Mouse (Mus musculus) B cell, adult 2 months (primary cell): Measurements from ENCODE around the gene Pld4.

Experiments
- DNase-seq, 2 experiments: peaks; one replicate each; pipeline ENCODE4 v3.0.0; 2022

Pld4 gene

GRCm38 (mm10) chr12:112767036-112767890 lies 6.8 kb downstream of the Pld4 start:
- DNase-seq = no peak

GRCm38 (mm10) chr12:112768166-112768565 lies 7.7 kb downstream of the Pld4 start:
- DNase-seq = no peak

- no peak for DNase-seq
Measured at GRCm38 (mm10) chr12:112769031-112769430, 8.6 kb downstream of the Pld4 start.

GRCm38 (mm10) chr12:112769751-112770150 lies 9.3 kb downstream of the Pld4 start:
- DNase-seq = no peak

GRCm38 (mm10) chr12:112770396-112770795 lies 9.9 kb downstream of the Pld4 start:
- DNase-seq = no peak

GRCm38 (mm10) chr12:112772306-112772705 lies 11.9 kb downstream of the Pld4 start:
- no peak for DNase-seq

GRCm38 (mm10) chr12:112773366-112773765 lies 12.9 kb downstream of the Pld4 start:
- DNase-seq = no peak

- no peak for DNase-seq
Measured at GRCm38 (mm10) chr12:112774026-112774425, 13.6 kb downstream of the Pld4 start.

- DNase-seq = no peak
Measured at GRCm38 (mm10) chr12:112774481-112774880, 14.0 kb downstream of the Pld4 start.

GRCm38 (mm10) chr12:112791026-112791425 lies 30.6 kb downstream of the Pld4 start:
- no peak for DNase-seq

- no peak for DNase-seq
Measured at GRCm38 (mm10) chr12:112793601-112794355, 33.3 kb downstream of the Pld4 start.

GRCm38 (mm10) chr12:112794356-112794816 lies 33.9 kb downstream of the Pld4 start:
- DNase-seq = no peak

- DNase-seq = no peak
Measured at GRCm38 (mm10) chr12:112794998-112795397, 34.5 kb downstream of the Pld4 start.

GRCm38 (mm10) chr12:112795466-112796104 lies 35.1 kb downstream of the Pld4 start:
- no peak for DNase-seq

GRCm38 (mm10) chr12:112796551-112797510 lies 36.4 kb downstream of the Pld4 start:
- DNase-seq = no peak

- DNase-seq = no peak
Measured at GRCm38 (mm10) chr12:112797672-112798331, 37.3 kb downstream of the Pld4 start.

GRCm38 (mm10) chr12:112798332-112798681 lies 37.9 kb downstream of the Pld4 start:
- DNase-seq = no peak

- no peak for DNase-seq
Measured at GRCm38 (mm10) chr12:112798716-112799115, 38.3 kb downstream of the Pld4 start.

- DNase-seq = no peak
Measured at GRCm38 (mm10) chr12:112799237-112799970, 38.9 kb downstream of the Pld4 start.

GRCm38 (mm10) chr12:112800476-112800875 lies 40.0 kb downstream of the Pld4 start:
- DNase-seq = peak; percentile 90 to 91
